Mouse (Mus musculus) thymus, adult 2 months (tissue): ENCODE results near the gene Grip1.

Experiments used
- CTCF ChIP-seq: fragments of 200-500 bp; IDR thresholded peaks from 2 replicates; pipeline ENCODE4 v1.5.1; 2012; ENCODE audit warnings: mild to moderate bottlenecking, control low read depth, low read length, moderate library complexity, borderline replicate concordance; ENCODE audit not compliant: control insufficient read depth, poor library complexity, insufficient read depth; ENCODE audit errors: extremely low read depth
- POLR2A ChIP-seq: fragments of 200-500 bp; IDR thresholded peaks from 2 replicates; pipeline ENCODE4 v1.6.1; 2012; ENCODE audit warnings: mild to moderate bottlenecking, low read length, control low read depth, moderate library complexity; ENCODE audit not compliant: control insufficient read depth, poor library complexity, insufficient read depth; ENCODE audit errors: extremely low read depth

- TF ChIP-seq CTCF, result no peak
- TF ChIP-seq POLR2A, result no peak
These were observed 48.0 kb upstream of the Grip1 start for GRCm38 (mm10) chr10:119405612-119406011.
